Mouse (Mus musculus) ES-Bruce4 (cell line): ENCODE results near the gene Tex2. TPM values are rescaled to one million over a fixed set of nuclear protein-coding genes. Genes with fewer than 3 reads are reported as not detected.

Source experiments
- H3K27ac ChIP-seq: 2 replicates; pipeline ENCODE4 v1.5.1; 2012; ENCODE audit warnings: low read length, inconsistent platforms; ENCODE audit not compliant: insufficient read depth
- H3K27me3 ChIP-seq: 2 replicates; pipeline ENCODE4 v1.6.1; 2012; ENCODE audit warnings: mild to moderate bottlenecking, low read length, inconsistent platforms; ENCODE audit not compliant: control insufficient read depth, poor library complexity, insufficient read depth, severe bottlenecking
- H3K36me3 ChIP-seq: 2 replicates; pipeline ENCODE4 v1.6.1; 2012; ENCODE audit warnings: inconsistent platforms, mild to moderate bottlenecking, low read length, moderate library complexity; ENCODE audit not compliant: control insufficient read depth, poor library complexity, insufficient read depth, severe bottlenecking
- H3K4me1 ChIP-seq: one replicate; pipeline ENCODE4 v1.8.1; 2011; ENCODE audit warnings: low read length; ENCODE audit not compliant: control insufficient read depth, insufficient read depth
- H3K4me3 ChIP-seq: 2 replicates; pipeline ENCODE4 v1.5.1; 2011; ENCODE audit warnings: low read depth, mild to moderate bottlenecking, low read length
- H3K9ac ChIP-seq: 2 replicates; pipeline ENCODE4 v1.6.1; 2012; ENCODE audit warnings: low read depth, mild to moderate bottlenecking, inconsistent platforms; ENCODE audit not compliant: poor library complexity, severe bottlenecking
- H3K9me3 ChIP-seq: replicated peaks from 2 replicates; pipeline ENCODE4 v1.6.1; 2012; ENCODE audit warnings: mild to moderate bottlenecking, low read length, inconsistent platforms; ENCODE audit not compliant: control insufficient read depth, poor library complexity, insufficient read depth, severe bottlenecking
- CTCF ChIP-seq: IDR thresholded peaks from one replicate; pipeline ENCODE4 v1.8.1; 2011; ENCODE audit warnings: low read depth, low read length
- EP300 ChIP-seq: IDR thresholded peaks from 2 replicates; pipeline ENCODE4 v1.6.1; 2011; ENCODE audit warnings: low read depth, low read length; ENCODE audit not compliant: insufficient read depth
- POLR2A ChIP-seq: IDR thresholded peaks from one replicate; pipeline ENCODE4 v1.8.1; 2011; ENCODE audit warnings: low read length; ENCODE audit not compliant: insufficient read depth
- polyA plus RNA-seq: library from polyadenylated mRNA; stranded (reverse); fragments of >200 nt; gene quantifications from 2 replicates; pipeline ENCODE4 v1.2.4, GENCODE M21; 2011; ENCODE audit warnings: low read depth; ENCODE audit not compliant: missing spikeins, insufficient read depth, insufficient read length

Tex2 gene
- polyA plus RNA-seq, 1 experiment = 28.8 TPM

DNA sequence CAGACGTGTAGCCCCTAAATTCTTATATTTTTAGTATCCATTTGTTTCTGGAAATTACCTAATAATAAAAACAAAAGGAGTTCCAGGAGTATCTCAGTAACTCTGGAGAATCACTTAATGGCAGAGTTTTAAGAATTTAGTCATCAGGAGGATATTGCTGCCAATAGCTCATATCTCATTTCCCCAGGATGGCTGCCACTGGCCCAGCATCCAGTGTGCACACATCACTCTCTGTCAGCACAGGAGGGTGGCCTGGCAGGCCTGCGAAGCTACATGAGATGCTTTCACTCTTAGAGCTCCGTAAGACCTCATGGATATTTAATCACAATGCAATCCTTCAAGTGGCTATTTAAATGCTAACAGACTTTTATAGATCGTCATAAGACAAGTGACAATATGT is 91.6 kb downstream of the Tex2 start:
- no peaks in the 10 kb centered on the region for H3K4me1 ChIP-seq
- TF ChIP-seq CTCF = no peak
- TF ChIP-seq POLR2A = no peak
- TF ChIP-seq EP300 = no peak

DNA sequence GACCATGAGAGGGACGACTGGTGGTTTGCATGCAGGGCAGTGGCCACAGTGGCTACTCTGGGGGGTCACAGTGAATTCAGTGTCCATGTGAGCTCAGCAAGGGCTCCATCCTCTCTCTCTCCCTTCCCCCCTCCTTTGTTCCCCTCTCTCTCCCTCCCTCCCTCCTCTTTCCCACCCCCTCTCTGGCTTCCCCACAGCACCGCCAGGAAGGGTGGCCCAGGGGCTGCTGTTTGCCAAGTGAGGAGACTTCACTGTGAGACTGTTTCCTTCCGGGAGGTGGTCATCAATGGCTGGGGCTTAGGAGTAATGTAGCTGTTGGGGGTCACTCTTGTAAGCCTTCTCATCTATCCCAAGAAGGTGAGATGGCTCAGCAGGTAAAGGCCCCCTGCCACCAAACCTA is 92.8 kb downstream of the Tex2 start:
- no peaks in the 10 kb centered on the region for H3K4me1 ChIP-seq
- no peak overlapping the region for H3K27ac ChIP-seq

More for the DNA sequence above, 91.6 kb downstream of the Tex2 start:
- H3K27ac ChIP-seq = no peak overlapping the region
- no peak overlapping the region for H3K9ac ChIP-seq
- H3K9me3 ChIP-seq = no peaks in the 10 kb centered on the region
- no peak overlapping the region for H3K4me3 ChIP-seq
- no peaks in the 10 kb centered on the region for H3K36me3 ChIP-seq
- no peaks in the 10 kb centered on the region for H3K27me3 ChIP-seq

DNA sequence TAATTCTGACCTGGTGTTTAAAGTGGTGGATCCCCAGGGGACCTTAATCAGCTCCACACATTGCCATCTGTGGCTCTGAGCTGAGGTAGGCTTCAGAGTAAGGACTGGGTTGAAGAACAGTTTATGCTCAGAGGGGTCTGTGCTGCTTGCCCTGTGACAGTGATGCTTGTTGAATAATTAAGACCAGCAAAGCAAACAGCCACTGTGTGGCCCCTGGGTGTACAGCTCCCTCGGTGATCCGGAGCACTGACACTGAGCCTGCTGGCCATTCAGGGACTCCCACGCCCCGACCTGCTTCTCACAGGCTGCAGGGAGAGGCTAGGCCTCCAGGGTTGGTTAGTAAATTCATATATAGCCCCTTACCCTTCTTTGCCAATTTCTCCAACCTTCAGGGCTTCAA is 93.7 kb downstream of the Tex2 start:
- Histone ChIP-seq H3K9me3 (no peaks in the 10 kb centered on the region), H3K27me3 (no peaks in the 10 kb centered on the region), H3K4me1 (no peaks in the 10 kb centered on the region), H3K36me3 (no peaks in the 10 kb centered on the region), H3K9ac (no peak overlapping the region), H3K27ac (no peak overlapping the region), H3K4me3 (no peak overlapping the region)
- no peak for TF ChIP-seq CTCF
- no peak for TF ChIP-seq POLR2A
- no peak for TF ChIP-seq EP300

More for the DNA sequence above, 92.8 kb downstream of the Tex2 start:
- Histone ChIP-seq H3K4me3 (no peak overlapping the region), H3K27me3 (no peaks in the 10 kb centered on the region), H3K9ac (no peak overlapping the region), H3K36me3 (no peaks in the 10 kb centered on the region), H3K9me3 (no peaks in the 10 kb centered on the region)
- TF ChIP-seq POLR2A = no peak
- no peak for TF ChIP-seq CTCF
- TF ChIP-seq EP300 = no peak

DNA sequence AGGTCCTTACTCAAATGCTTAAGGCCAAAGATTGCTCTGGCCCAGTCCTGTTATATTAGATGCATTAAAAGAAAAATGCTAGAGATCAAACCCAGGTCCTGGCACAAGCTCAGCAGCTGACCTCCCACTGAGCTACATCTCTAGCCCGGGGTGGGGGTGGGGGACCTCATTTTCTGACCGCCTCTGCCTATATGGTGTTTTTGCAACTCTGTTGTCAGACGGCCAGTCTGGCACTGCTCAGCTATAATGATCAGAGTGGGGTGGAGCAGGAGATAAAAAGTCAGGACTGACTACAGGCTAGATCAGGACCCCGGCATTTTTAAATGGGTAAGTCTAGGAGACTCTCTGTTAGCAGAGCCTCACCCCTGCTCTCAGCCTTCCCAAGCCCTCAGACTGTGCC is 94.8 kb downstream of the Tex2 start:
- Histone ChIP-seq H3K27me3 (no peaks in the 10 kb centered on the region), H3K4me3 (no peak overlapping the region), H3K4me1 (no peaks in the 10 kb centered on the region), H3K9me3 (no peaks in the 10 kb centered on the region), H3K9ac (no peak overlapping the region), H3K36me3 (no peaks in the 10 kb centered on the region), H3K27ac (no peak overlapping the region)
- no peak for TF ChIP-seq CTCF
- TF ChIP-seq POLR2A = no peak
- TF ChIP-seq EP300 = no peak

DNA sequence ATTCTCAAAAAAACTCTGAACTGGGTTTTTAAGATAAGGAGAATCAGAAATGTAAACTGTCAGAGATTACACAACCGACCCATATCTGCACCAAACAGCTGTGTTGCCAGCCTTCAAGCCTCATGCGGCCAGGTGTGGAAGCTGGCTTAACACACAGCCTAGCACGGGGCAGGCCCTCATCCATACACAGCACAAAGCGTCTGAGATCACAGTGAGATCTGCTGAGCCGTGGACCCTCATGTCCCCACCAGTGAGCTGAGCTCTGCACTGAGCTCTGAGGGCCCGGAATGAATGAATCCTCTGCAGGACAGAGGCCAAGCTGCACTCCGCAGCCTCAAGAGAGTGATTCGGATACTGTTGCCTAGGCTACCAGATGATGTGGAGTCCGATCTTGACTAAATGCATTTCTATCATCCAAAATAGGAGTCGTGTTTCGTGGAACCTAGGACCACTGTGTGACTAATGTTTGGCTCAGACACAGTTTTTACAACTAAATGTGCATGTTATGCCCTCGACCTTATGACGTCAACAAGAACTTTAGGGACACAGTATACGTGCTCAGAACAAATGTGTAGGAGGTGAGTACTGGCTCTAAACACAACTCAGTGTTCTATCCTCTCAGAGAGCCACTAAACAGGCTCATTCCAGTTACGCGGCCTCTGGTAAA is 98.0 kb downstream of the Tex2 start:
- Histone ChIP-seq H3K9ac (no peak overlapping the region), H3K4me3 (no peak overlapping the region), H3K9me3 (no peaks in the 10 kb centered on the region), H3K4me1 (no peaks in the 10 kb centered on the region), H3K27ac (no peak overlapping the region), H3K36me3 (0 out of 2 replicates have a peak, but pooled peaks cover 2% of the 10 kb centered on the region), H3K27me3 (no peaks in the 10 kb centered on the region)
- TF ChIP-seq CTCF (no peak), EP300 (no peak), POLR2A (no peak)

DNA sequence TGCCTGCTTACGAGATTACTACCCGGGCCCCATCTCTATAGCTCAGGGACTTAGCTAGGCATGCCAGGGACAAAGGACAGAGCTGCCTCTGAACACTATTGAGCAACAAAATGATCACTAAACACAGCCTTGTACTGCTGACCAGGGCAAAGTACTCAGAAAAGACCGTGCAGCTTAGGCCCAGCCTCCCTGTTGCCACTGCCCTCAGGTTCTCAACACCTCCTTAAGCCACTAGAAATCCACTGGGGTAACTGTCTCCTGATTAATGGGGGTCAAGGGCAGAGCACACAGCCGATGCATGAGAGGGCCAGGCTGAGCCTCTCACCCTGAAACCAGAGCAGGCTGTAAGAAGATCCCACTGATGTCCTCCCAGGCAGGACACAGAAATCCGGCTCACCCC is 98.8 kb downstream of the Tex2 start:
- Histone ChIP-seq H3K4me3 (no peak overlapping the region), H3K9me3 (no peaks in the 10 kb centered on the region), H3K27me3 (no peaks in the 10 kb centered on the region), H3K36me3 (0 out of 2 replicates have a peak, but pooled peaks cover 2% of the 10 kb centered on the region), H3K9ac (no peak overlapping the region), H3K4me1 (no peaks in the 10 kb centered on the region), H3K27ac (no peak overlapping the region)
- TF ChIP-seq CTCF = no peak
- TF ChIP-seq EP300 = no peak
- TF ChIP-seq POLR2A = no peak
